Mouse (Mus musculus): Measurements from ENCODE around the gene Rhbdl3. TPM values are rescaled to one million over a fixed set of nuclear protein-coding genes. Genes with fewer than 3 reads are reported as not detected.

The Rhbdl3 gene
- 0.82 and 0.98 TPM in 2 replicates for polyA plus RNA-seq (2012; rRNA removed; ENCODE audit: low replicate concordance)

GRCm38 (mm10) chr11:80300551-80301315 lies at the start of gene Rhbdl3:
Rhbdl3 (plus strand) TSS chr11:80300912.

DNA sequence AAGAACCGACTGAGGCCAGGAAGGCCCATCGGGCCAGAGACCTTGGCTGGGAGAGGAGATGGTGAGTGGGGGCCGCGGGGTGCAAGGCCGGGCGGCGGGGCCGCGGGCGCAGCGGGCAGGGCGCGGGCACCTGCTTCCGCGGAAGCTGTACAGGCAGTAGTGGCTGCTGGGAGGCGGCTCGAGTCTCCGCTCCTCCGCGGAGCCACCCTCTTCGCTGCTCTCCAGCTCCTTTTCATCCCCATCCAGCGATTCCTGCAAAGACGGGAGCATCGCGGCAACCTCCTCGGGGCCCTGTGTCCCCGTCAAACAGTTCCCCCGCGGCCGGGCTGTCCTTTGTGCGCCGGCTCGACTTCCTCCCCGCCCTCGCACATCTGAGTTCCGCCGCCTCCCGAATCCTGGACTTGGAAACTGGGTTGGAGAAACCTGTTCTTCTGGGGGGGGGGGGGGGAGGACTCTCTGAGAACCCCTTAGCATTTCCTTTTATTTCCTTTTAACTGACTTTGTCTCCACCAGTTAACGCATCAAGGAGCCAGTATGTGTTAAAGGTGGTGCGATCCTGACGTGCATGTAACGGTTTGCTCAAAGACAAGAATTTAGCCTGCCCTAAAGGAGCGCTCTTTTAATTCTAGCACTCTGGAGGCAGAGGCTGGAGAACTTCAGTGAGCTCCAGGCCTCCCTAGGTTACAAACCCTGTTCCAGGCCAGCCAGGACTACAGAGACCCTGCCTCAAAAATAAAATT lies 77.2 kb downstream of the Rhbdl3 start, which contains the start of gene 5730455P16Rik:
5730455P16Rik (minus strand) TSS at position 323 of the 740 bp plus-strand sequence.

GRCm38 (mm10) chr11:80383019-80383625 lies 82.4 kb downstream of the Rhbdl3 start, which contains the start of gene Zfp207:
Zfp207 (plus strand) TSS chr11:80383279.

Other genes starting within 250 kb of the Rhbdl3 start
- 1.6 and 4.8 TPM in 2 replicates for gene Crlf3, start 219.9 kb upstream of the Rhbdl3 start, polyA plus RNA-seq (2012; rRNA removed; ENCODE audit: low replicate concordance)
- gene Atad5, start 211.5 kb upstream of the Rhbdl3 start, polyA plus RNA-seq (2012; rRNA removed; ENCODE audit: low replicate concordance) = 0.08 and 0.29 TPM in 2 replicates
- 0.84 and 1.6 TPM in 2 replicates for gene Tefm, start 158.7 kb upstream of the Rhbdl3 start, polyA plus RNA-seq (2012; rRNA removed; ENCODE audit: low replicate concordance)
- 17.0 and 21.3 TPM in 2 replicates for gene Adap2, start 146.8 kb upstream of the Rhbdl3 start, polyA plus RNA-seq (2012; rRNA removed; ENCODE audit: low replicate concordance)
- gene Rnf135, start 117.1 kb upstream of the Rhbdl3 start, polyA plus RNA-seq (2012; rRNA removed; ENCODE audit: low replicate concordance) = 3.5 and 5.1 TPM in 2 replicates
- gene Rhot1, start 91.9 kb upstream of the Rhbdl3 start, polyA plus RNA-seq (2012; rRNA removed; ENCODE audit: low replicate concordance) = 0.98 and 1.6 TPM in 2 replicates
- gene 5730455P16Rik, start 77.1 kb downstream of the Rhbdl3 start, polyA plus RNA-seq (2012; rRNA removed; ENCODE audit: low replicate concordance) = 1.4 and 1.5 TPM in 2 replicates
- gene Zfp207, start 82.4 kb downstream of the Rhbdl3 start, polyA plus RNA-seq (2012; rRNA removed; ENCODE audit: low replicate concordance) = 30.4 and 40.3 TPM in 2 replicates
- 11.1 and 13.6 TPM in 2 replicates for gene Psmd11, start 127.7 kb downstream of the Rhbdl3 start, polyA plus RNA-seq (2012; rRNA removed; ENCODE audit: low replicate concordance)
- 0.88 and 0.93 TPM in 2 replicates for gene Cdk5r1, start 176.1 kb downstream of the Rhbdl3 start, polyA plus RNA-seq (2012; rRNA removed; ENCODE audit: low replicate concordance)